Mouse (Mus musculus): ENCODE measurements around the gene Vwa8. TPM values are rescaled to one million over a fixed set of nuclear protein-coding genes. Genes with fewer than 3 reads are reported as not detected.

Gene Vwa8
- total and polyA plus RNA-seq, 3 experiments = 12.4 to 17.5 (median 15.9) TPM

DNA sequence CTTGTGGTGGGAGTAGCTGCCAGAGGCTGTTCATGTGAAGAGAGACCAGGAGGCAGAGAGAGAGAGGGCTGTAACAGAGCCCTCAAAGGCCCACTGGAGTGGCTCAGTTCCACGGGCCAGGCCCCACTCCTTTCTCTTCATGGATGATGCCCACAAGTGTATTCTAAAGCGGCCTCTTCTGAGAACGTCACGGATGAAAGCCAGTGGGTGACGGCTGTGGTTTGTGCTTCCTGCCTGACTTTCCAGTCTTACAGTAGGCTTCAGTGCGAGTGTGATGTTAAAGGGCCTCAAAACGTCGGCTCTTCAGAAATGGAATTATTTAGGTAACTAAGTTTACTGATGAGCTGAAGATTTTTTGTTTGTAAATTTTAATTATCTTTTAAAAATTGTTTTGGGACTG is 65.3 kb downstream of the Vwa8 start:
- TF ChIP-seq E2F4 (IDR thresholded peaks at IDR 0.05; ENCODE audit: insufficient replicate concordance, low read depth, low read length) (no peak), BHLHE40 (IDR thresholded peaks at IDR 0.05; ENCODE audit: low read depth, low read length) (peak; percentile 43; the same call in 1 of the 2 replicates), ZNF384 (IDR thresholded peaks at IDR 0.05; ENCODE audit: low read depth, low read length) (no peak), MAX (IDR thresholded peaks at IDR 0.05; ENCODE audit: low read length) (no peak), KAT2A (IDR thresholded peaks at IDR 0.05; ENCODE audit: insufficient replicate concordance, low read length) (no peak), CTCF (conservative IDR thresholded peaks at IDR 0.05 in 1 of 2, IDR thresholded peaks at IDR 0.05 in 1 of 2; ENCODE audit: low read depth in 2 of 2, low read length in 2 of 2) (no peak), TCF12 (IDR thresholded peaks at IDR 0.05; ENCODE audit: low read depth, low read length) (no peak), JUN (IDR thresholded peaks at IDR 0.05; ENCODE audit: insufficient read depth, low read depth, low read length) (no peak), JUND (conservative IDR thresholded peaks at IDR 0.05; ENCODE audit: low read depth, low read length) (no peak), ZKSCAN1 (IDR thresholded peaks at IDR 0.05; ENCODE audit: borderline replicate concordance, low read depth, low read length) (no peak), CHD2 (IDR thresholded peaks at IDR 0.05; ENCODE audit: low read length) (no peak), MAFK (IDR thresholded peaks at IDR 0.05; ENCODE audit: insufficient replicate concordance, low read length) (no peak), TBP (conservative IDR thresholded peaks at IDR 0.05; ENCODE audit: low read depth, low read length) (no peak), RAD21 (IDR thresholded peaks at IDR 0.05; ENCODE audit: low read depth, low read length) (no peak; the same call in 1 of the 2 replicates), ELF1 (IDR thresholded peaks at IDR 0.05; ENCODE audit: low read depth, low read length) (no peak), POLR2A (IDR thresholded peaks at IDR 0.05; ENCODE audit: low read depth, low read length) (no peak), MYC (IDR thresholded peaks at IDR 0.05; ENCODE audit: low read depth, low read length) (no peak), MAZ (IDR thresholded peaks at IDR 0.05; ENCODE audit: low read depth, low read length) (no peak), ZC3H11A (IDR thresholded peaks at IDR 0.05; ENCODE audit: low read depth, low read length) (no peak), MXI1 (IDR thresholded peaks at IDR 0.05; ENCODE audit: low read depth, low read length) (no peak), CHD1 (IDR thresholded peaks at IDR 0.05; ENCODE audit: low read depth, low read length) (no peak), ZMIZ1 (IDR thresholded peaks at IDR 0.05; ENCODE audit: low read depth, low read length) (no peak), PAX5 (IDR thresholded peaks at IDR 0.05; ENCODE audit: low read length) (no peak), GABPA (IDR thresholded peaks at IDR 0.05; ENCODE audit: insufficient replicate concordance, low read depth, low read length) (no peak), HCFC1 (IDR thresholded peaks at IDR 0.05; ENCODE audit: low read depth, low read length) (no peak), NELFE (IDR thresholded peaks at IDR 0.05; ENCODE audit: low read depth, low read length) (no peak), ETS1 (conservative IDR thresholded peaks at IDR 0.05; ENCODE audit: low read depth, low read length) (peak; percentile 42; the same call in 1 of the 2 replicates), IRF4 (IDR thresholded peaks at IDR 0.05; ENCODE audit: low read depth, low read length) (0 out of 2 replicates have a peak, but pooled peaks have one; percentile 22), USF1 (IDR thresholded peaks at IDR 0.05; ENCODE audit: low read depth, low read length) (no peak), EP300 (IDR thresholded peaks at IDR 0.05; ENCODE audit: low read length) (peak; percentile 66; the same call in 1 of the 2 replicates), SIN3A (IDR thresholded peaks at IDR 0.05; ENCODE audit: low read length) (no peak), MEF2A (IDR thresholded peaks at IDR 0.05; ENCODE audit: borderline replicate concordance, low read depth, low read length) (0 out of 2 replicates have a peak, but pooled peaks have one; percentile 28), RCOR1 (conservative IDR thresholded peaks at IDR 0.05; ENCODE audit: low read depth, low read length) (no peak), USF2 (conservative IDR thresholded peaks at IDR 0.05; ENCODE audit: low read depth, low read length) (no peak)
- H3K4me2 ChIP-seq (ENCODE audit: insufficient read depth, low read depth, poor library complexity, severe bottlenecking) = peak overlapping the region; percentile 39; the same call in 1 of the 2 replicates
- H3K4me3 ChIP-seq (replicated peaks in 1 of 3; ENCODE audit: low read depth in 2 of 3, low read length in 2 of 3, poor library complexity in 1 of 3) = no peak overlapping the region
- H3K79me2 ChIP-seq (replicated peaks; ENCODE audit: control insufficient read depth, extremely low read depth, insufficient read depth, poor library complexity, severe bottlenecking) = no peaks in the 10 kb centered on the region
- peaks cover 2 to 45% of the 10 kb centered on the region in 2 experiments; a peak in 3 of 4 replicates for H3K4me1 ChIP-seq (ENCODE audit: control insufficient read depth in 1 of 2, insufficient read depth in 2 of 2)
- H3K27ac ChIP-seq (ENCODE audit: insufficient read depth, low read depth) = peak overlapping the region; percentile 36; the same call in 1 of the 2 replicates
- H3K36me3 ChIP-seq (replicated peaks in 1 of 2; ENCODE audit: control insufficient read depth in 1 of 2, insufficient read depth in 1 of 2, low read length in 1 of 2) = peaks cover 2 to 28% of the 10 kb centered on the region in 2 experiments
- no peaks in the 10 kb centered on the region for H3K27me3 ChIP-seq (replicated peaks)
- no peaks in the 10 kb centered on the region for H3K9me3 ChIP-seq (replicated peaks; ENCODE audit: low read length)
- dilution Hi-C loops (cut with MboI; ENCODE audit: extremely low pct_ligation_motif_present, extremely low pct_unique_long_range_greater_than_20kb, low sequenced_read_pairs) (no loop called here), in situ Hi-C loops (cut with MboI; ENCODE audit: low pct_ligation_motif_present, low pct_unique_long_range_greater_than_20kb, low sequenced_read_pairs) (no loop called here)
- no peak overlapping the region for H3K9ac ChIP-seq (ENCODE audit: insufficient read depth, low read depth)
- DNase-seq (ENCODE audit: extremely low read depth) = peak; percentile 84

Measured in CH12.LX (cell line).